Mouse (Mus musculus) hindbrain, postnatal 0 days (tissue): ENCODE data around the gene Gpr149. TPM values are rescaled to one million over a fixed set of nuclear protein-coding genes. Genes with fewer than 3 reads are reported as not detected.

ENCODE experiments used
- ATAC-seq: fragments of 200-750 bp; cut with Nextera tagmentation; 2 replicates; pipeline ENCODE4 v1.8.0; 2017; ENCODE audit warnings: mild to moderate bottlenecking, moderate TSS enrichment, moderate library complexity
- DNase-seq: peaks from one replicate; pipeline ENCODE4 v3.0.0-alpha.2; 2015; ENCODE audit warnings: low spot score
- H3K27ac ChIP-seq: fragments of 300-500 bp; sonication (generic); 2 replicates; pipeline ENCODE4 v1.5.1; 2014; ENCODE audit warnings: mild to moderate bottlenecking
- H3K27me3 ChIP-seq: fragments of 300-500 bp; sonication (generic); 2 replicates; pipeline ENCODE4 v1.6.1; 2014; ENCODE audit warnings: low read length, mixed read lengths; ENCODE audit not compliant: insufficient read depth
- H3K36me3 ChIP-seq: fragments of 300-500 bp; sonication (generic); 2 replicates; pipeline ENCODE4 v1.6.1; 2014; ENCODE audit warnings: low read length, mixed read lengths; ENCODE audit not compliant: insufficient read depth
- H3K4me1 ChIP-seq: fragments of 300-500 bp; sonication (generic); 2 replicates; pipeline ENCODE4 v1.6.1; 2014; ENCODE audit warnings: antibody characterized with exemption, low read length, mixed read lengths; ENCODE audit not compliant: insufficient read depth
- H3K4me2 ChIP-seq: fragments of 300-500 bp; sonication (generic); 2 replicates; pipeline ENCODE4 v1.6.1; 2014; ENCODE audit warnings: low read depth, mild to moderate bottlenecking, low read length, moderate library complexity, mixed read lengths
- H3K4me3 ChIP-seq: fragments of 300-500 bp; sonication (generic); 2 replicates; pipeline ENCODE4 v1.5.1; 2014; ENCODE audit warnings: low read length
- H3K9ac ChIP-seq: fragments of 300-500 bp; sonication (generic); replicated peaks from 2 replicates; pipeline ENCODE4 v1.6.1; 2014; ENCODE audit warnings: mild to moderate bottlenecking, low read length, moderate library complexity, mixed read lengths
- H3K9me3 ChIP-seq: fragments of 300-500 bp; sonication (generic); 2 replicates; pipeline ENCODE4 v1.6.1; 2016; ENCODE audit warnings: low read length, mixed read lengths
- CTCF ChIP-seq: IDR thresholded peaks from 2 replicates; pipeline ENCODE4 v1.5.1; 2016; ENCODE audit warnings: antibody characterized with exemption, control low read depth, low read depth
- WGBS: fragments of 180-500 bp; shearing (Covaris S2); extraction: QIAGEN DNeasy Blood & Tissue Kit; methylation state at CpG from one replicate; pipeline ENCODE4 v1.1.7; 2014; 5-methylcytosine and 5-hydroxymethylcytosine counted together
- polyA plus RNA-seq: library from polyadenylated mRNA; unstranded; fragments of >200 nt; fragmentation: Nextera tagmentation; extraction: Ambion mirVana; gene quantifications from 2 replicates; pipeline ENCODE4 v1.2.1, GENCODE M21; 2015
- total RNA-seq: library from RNA; depleted of rRNA; stranded (reverse); fragments of >200 nt; gene quantifications from 2 replicates; pipeline ENCODE4 v1.2.3, GENCODE M21; 2014; rRNA removed

Gpr149 gene
- total RNA-seq = 2.5 and 4.1 TPM in 2 replicates
- polyA plus RNA-seq = 3.9 and 4.1 TPM in 2 replicates

- WGBS = 71% methylated on average over 1 of the region's 1 CpGs
- H3K27me3 ChIP-seq = no peaks in the 10 kb centered on the region
- peak within 1 kb of the TSS; percentile 60 for H3K4me3 ChIP-seq
- ATAC-seq = no peak
- no peaks in the 10 kb centered on the region for H3K36me3 ChIP-seq
- H3K9ac ChIP-seq = no peak within 1 kb of the TSS
- no peaks in the 10 kb centered on the region for H3K4me1 ChIP-seq
- no peak for DNase-seq
- H3K9me3 ChIP-seq = no peaks in the 10 kb centered on the region
- peak within 1 kb of the TSS; percentile 80 for H3K4me2 ChIP-seq
- H3K27ac ChIP-seq = no peak within 1 kb of the TSS
- TF ChIP-seq CTCF = no peak
Observed at GRCm38 (mm10) chr3:62604973-62605372, at the start of gene Gpr149. Gene Gpr149 (minus strand): TSS chr3:62605140.

GRCm38 (mm10) chr3:62650551-62650950 lies 45.6 kb upstream of the Gpr149 start:
- Histone ChIP-seq H3K4me2 (no peak overlapping the region), H3K9ac (no peak overlapping the region), H3K36me3 (no peaks in the 10 kb centered on the region), H3K4me1 (no peaks in the 10 kb centered on the region), H3K9me3 (no peaks in the 10 kb centered on the region), H3K4me3 (no peak overlapping the region), H3K27ac (no peak overlapping the region), H3K27me3 (no peaks in the 10 kb centered on the region)
- DNase-seq (peak; percentile 8), ATAC-seq (0 out of 2 replicates have a peak, but pooled peaks have one; percentile 63)
- no peak for TF ChIP-seq CTCF
- 81% methylated on average over 1 of the region's 1 CpGs for WGBS

- peak; percentile 40; the same call in 1 of the 2 replicates for TF ChIP-seq CTCF
- Histone ChIP-seq H3K4me2 (no peak overlapping the region), H3K4me3 (no peak overlapping the region), H3K4me1 (no peaks in the 10 kb centered on the region), H3K27ac (no peak overlapping the region), H3K36me3 (no peaks in the 10 kb centered on the region), H3K9me3 (no peaks in the 10 kb centered on the region), H3K9ac (no peak overlapping the region), H3K27me3 (no peaks in the 10 kb centered on the region)
- peak; percentile 6 for DNase-seq
- 50% methylated on average over 3 of the region's 3 CpGs for WGBS
- no peak for ATAC-seq
Observed at GRCm38 (mm10) chr3:62610861-62611260, 5.9 kb upstream of the Gpr149 start.

- H3K27ac ChIP-seq = no peak overlapping the region
- H3K27me3 ChIP-seq = no peaks in the 10 kb centered on the region
- H3K9ac ChIP-seq = no peak overlapping the region
- no peaks in the 10 kb centered on the region for H3K36me3 ChIP-seq
- DNase-seq (no peak), ATAC-seq (no peak)
- H3K4me1 ChIP-seq = no peaks in the 10 kb centered on the region
- 89% methylated on average over 2 of the region's 2 CpGs for WGBS
- no peak overlapping the region for H3K4me2 ChIP-seq
- TF ChIP-seq CTCF = no peak
- H3K9me3 ChIP-seq = no peaks in the 10 kb centered on the region
- H3K4me3 ChIP-seq = no peak overlapping the region
Observed at GRCm38 (mm10) chr3:62605931-62606330, 991 bp upstream of the Gpr149 start.

GRCm38 (mm10) chr3:62604047-62604391 lies 921 bp downstream of the Gpr149 start:
- no peak; the same call in 1 of the 2 replicates for ATAC-seq

GRCm38 (mm10) chr3:62603231-62604046 lies 1.5 kb downstream of the Gpr149 start:
- Histone ChIP-seq H3K27me3 (no peaks in the 10 kb centered on the region), H3K4me3 (peak overlapping the region; percentile 60), H3K4me1 (no peaks in the 10 kb centered on the region), H3K9ac (peak overlapping the region; percentile 56), H3K36me3 (no peaks in the 10 kb centered on the region), H3K9me3 (no peaks in the 10 kb centered on the region), H3K4me2 (peak overlapping the region; percentile 80), H3K27ac (no peak overlapping the region)
- peak; percentile 1; the same call in 1 of the 2 replicates for TF ChIP-seq CTCF
- WGBS = under 1% methylated on average over 40 of the region's 40 CpGs
- peak; percentile 84 for ATAC-seq
- DNase-seq = peak; percentile 51

More at GRCm38 (mm10) chr3:62604047-62604391, 921 bp downstream of the Gpr149 start:
- Histone ChIP-seq H3K9me3 (no peaks in the 10 kb centered on the region), H3K27ac (no peak overlapping the region), H3K4me2 (peak overlapping the region; percentile 80), H3K4me1 (no peaks in the 10 kb centered on the region), H3K27me3 (no peaks in the 10 kb centered on the region), H3K4me3 (peak overlapping the region; percentile 60), H3K36me3 (no peaks in the 10 kb centered on the region), H3K9ac (peak overlapping the region; percentile 56)
- TF ChIP-seq CTCF = no peak
- DNase-seq = no peak
- 13% methylated on average over 10 of the region's 10 CpGs for WGBS

- H3K9me3 ChIP-seq = no peaks in the 10 kb centered on the region
- H3K27ac ChIP-seq = no peak overlapping the region
- H3K4me2 ChIP-seq = peak overlapping the region; percentile 80
- TF ChIP-seq CTCF = no peak
- 71% methylated on average over 9 of the region's 9 CpGs for WGBS
- DNase-seq = no peak
- no peak for ATAC-seq
- H3K4me1 ChIP-seq = no peaks in the 10 kb centered on the region
- no peaks in the 10 kb centered on the region for H3K27me3 ChIP-seq
- H3K4me3 ChIP-seq = peak overlapping the region; percentile 60
- no peaks in the 10 kb centered on the region for H3K36me3 ChIP-seq
- no peak overlapping the region for H3K9ac ChIP-seq
Observed at GRCm38 (mm10) chr3:62602466-62602865, 2.5 kb downstream of the Gpr149 start.
